Mouse (Mus musculus) embryo, embryonic 10 days (tissue): ENCODE measurements around the gene Nrl.

Experiments used
- DNase-seq: peaks from one replicate; pipeline ENCODE4 v3.0.0-alpha.2; 2015; ENCODE audit warnings: low spot score

The Nrl gene

GRCm38 (mm10) chr14:55527940-55528339, 3.2 kb upstream of the Nrl start:
- DNase-seq: peak; percentile 64

DNA sequence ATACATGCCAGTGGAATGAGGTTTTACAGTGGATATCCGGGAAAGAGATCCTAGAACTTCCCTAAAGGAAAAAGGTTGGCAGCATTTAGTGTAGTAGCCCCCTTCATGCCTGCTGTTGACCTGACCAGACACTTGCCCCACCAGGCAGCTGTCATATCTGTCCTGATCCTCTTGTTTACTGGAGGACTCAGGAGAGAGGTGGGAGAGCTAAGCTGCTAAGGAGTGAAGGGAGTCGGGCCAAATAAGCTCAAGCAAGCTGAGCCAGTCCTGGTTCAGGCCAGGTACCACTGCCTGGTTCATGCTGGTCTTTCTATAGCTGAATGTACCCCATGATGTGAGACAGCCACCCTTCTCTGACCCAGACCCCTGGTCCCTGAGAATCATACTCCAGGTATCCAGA, 1.9 kb upstream of the Nrl start:
- no peak for DNase-seq

DNA sequence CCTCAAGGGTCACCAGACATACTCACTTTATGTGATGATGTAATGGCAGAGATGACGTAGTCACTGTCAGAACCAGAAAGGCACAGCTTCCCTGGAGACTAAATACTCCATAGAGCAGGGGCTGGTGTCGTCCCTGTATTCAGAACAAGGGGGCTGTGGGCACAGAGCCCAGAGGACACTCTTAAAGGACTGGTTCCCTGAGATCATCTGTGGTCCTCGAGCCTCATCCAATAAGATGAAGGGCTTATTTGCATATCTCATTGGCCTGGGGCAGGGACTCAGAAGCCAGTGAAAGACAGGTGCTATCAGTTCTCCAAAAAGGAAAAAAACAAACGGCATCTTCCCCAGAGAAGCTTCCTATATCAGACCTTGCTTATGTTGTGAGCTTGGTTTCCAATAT, 719 bp downstream of the Nrl start:
- DNase-seq: no peak

- DNase-seq: peak; percentile 59
These were observed 4.1 kb downstream of the Nrl start for GRCm38 (mm10) chr14:55520451-55521361.

- no peak for DNase-seq
These were observed 5.2 kb downstream of the Nrl start for GRCm38 (mm10) chr14:55519604-55520003.

GRCm38 (mm10) chr14:55518897-55519296, 5.9 kb downstream of the Nrl start:
- DNase-seq: peak; percentile 76

GRCm38 (mm10) chr14:55515846-55516245, 8.9 kb downstream of the Nrl start:
- DNase-seq: no peak

DNA sequence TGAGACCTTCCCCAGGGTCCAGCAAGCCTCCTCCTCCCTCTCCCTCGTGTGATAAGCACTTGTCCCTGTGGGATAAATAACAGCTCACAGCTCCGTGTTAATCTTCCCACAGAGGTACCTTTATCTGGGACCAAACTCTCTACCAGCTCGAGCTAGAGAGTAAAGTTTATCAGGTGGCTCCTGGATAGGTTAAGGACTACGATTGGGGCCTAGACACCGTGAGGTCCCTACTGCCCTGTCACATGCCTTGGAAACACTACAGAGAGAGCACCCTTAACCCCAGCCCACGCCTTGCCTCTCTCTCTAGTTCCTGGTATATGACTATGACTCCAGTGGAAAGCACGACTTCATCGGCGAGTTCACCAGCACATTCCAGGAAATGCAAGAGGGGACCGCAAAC, 10.9 kb downstream of the Nrl start:
- DNase-seq: no peak

GRCm38 (mm10) chr14:55511037-55511436, 13.7 kb downstream of the Nrl start:
- DNase-seq: no peak

DNA sequence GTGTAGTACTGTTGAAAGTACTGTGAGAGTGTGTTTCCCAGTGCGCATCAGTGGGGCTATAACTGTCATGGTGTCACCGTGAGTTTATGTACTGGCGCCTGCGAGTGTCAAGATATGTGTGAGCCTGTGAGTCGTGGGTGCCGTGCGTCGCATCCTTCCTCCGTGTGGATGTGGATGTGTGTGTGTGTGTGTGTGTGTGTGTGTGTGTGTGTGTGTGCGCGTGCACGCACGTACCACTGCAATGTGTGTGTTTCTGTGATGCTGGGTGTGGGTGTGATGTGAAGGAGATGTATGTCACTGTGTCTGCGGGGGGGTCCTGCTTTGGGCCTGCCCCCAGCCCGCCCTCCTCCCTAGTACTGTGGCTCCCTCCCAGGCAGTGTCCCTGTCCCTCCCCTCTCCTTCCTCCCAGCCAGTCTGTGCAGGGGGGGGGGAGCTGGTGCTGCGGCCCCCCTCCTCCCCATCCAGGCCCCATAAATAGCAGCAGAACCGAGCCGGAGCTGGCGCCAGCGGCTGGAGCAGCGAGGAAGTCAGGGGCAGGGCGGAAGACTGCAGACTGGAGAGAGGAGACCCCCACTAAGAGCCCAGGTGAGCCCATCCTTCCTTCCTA, 14.6 kb downstream of the Nrl start, which contains the start of gene Cpne6:
Gene Cpne6 (plus strand): TSS at position 321 of the 607 bp plus-strand sequence.
- DNase-seq: no peak

- no peak for DNase-seq
These were observed 15.2 kb downstream of the Nrl start for GRCm38 (mm10) chr14:55509540-55509939.

DNA sequence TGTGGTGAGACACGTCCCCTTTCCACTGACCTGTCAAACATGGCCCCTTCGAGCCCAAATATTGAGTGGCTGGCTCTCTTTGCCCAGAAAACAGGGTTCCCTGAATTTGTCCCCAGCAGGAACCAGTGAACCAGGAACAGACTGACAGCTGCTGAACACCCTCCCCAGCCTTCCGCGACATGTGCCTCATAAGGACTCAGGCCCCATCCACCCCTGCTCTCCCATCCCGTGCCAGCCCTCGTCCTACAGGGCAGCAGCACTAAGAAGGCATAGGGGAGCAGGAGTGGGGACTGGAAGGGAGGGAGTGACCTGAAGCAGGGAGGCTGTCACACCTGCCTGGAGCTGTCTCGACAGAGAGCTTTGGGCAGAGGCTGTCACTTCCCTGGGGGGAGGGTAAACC, 17.0 kb downstream of the Nrl start:
- DNase-seq: no peak

- no peak for DNase-seq
These were observed 19.2 kb downstream of the Nrl start for GRCm38 (mm10) chr14:55505612-55506011.

- DNase-seq: peak; percentile 84
These were observed 27.3 kb downstream of the Nrl start for GRCm38 (mm10) chr14:55497449-55497821.

DNA sequence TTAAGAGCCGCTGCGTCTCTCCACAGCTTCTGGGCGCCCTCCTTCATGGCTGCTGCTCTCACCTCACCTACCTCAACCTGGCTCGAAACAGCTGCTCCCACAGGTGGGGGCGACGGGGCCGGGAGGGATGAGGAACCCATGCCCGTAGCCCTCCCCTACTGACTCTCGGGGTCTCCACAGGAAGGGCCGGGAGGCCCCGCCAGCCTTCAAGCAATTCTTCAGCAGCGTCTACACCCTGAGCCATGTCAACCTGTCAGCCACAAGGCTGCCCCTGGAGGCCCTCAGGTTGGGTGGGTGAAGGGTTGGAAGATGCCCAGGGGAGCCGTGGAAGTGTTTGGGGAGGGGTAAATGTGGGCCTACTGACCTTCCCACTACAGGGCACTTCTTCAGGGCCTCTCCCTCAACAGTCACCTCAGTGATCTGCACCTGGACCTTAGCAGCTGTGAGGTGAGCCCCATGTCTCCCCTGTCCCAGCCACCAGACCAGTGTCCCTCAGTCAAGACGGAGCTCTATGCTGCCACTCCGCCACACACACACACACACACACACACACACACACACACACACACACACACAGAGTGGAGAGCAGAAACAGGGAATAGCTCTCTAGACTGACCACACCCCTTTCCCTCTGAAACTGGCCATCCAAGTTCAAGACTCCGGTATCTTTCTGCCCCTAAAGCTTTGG, 27.9 kb downstream of the Nrl start:
- no peak for DNase-seq

GRCm38 (mm10) chr14:55495509-55496240, 29.1 kb downstream of the Nrl start:
- DNase-seq: no peak

- no peak for DNase-seq
These were observed 32.7 kb downstream of the Nrl start for GRCm38 (mm10) chr14:55492103-55492502.

- peak; percentile 79 for DNase-seq
These were observed 33.4 kb downstream of the Nrl start for GRCm38 (mm10) chr14:55491291-55491833.

DNA sequence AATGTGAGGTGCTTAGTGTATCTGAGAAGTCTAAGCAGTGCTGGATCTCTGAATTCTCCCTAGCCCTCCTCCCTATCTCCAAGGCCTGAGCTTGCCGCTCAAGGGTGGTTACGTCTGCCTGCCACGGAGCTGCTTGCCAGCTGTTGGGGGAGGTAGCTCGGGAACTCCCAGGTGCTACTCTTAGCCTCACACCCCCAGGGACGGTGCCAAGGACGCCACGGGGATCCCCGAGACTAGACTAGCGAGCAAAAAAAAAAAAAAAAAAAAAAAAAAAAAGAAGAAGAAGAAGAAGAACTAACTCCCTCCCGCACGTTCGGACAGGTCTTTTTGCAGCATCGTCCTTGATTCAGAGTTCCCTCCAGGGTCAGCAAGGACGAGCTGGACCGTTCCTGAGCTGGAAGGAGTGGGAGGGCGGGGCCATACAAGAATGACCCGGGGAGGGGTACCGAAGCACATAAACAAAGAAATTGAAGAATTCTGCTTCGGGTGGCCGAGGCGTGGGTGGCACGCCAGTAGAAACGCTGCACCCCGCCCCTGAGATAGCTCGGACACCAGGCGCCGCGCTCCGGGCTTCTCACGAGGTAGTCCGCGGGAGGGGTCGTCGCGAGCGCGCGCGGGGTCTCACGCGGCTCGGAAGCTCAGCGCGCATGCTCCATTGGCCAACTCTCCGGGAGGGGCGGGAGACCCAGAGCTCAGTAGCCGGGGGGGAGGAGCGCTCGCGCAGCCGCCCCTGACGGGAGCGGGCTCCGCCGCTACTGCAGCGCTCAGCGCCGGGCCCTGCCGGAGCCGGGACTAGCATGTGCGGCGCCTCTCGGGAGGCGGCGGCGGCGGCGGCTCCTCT, 34.2 kb downstream of the Nrl start, which contains the start of gene Carmil3:
Gene Carmil3 (plus strand): TSS at position 291 of the 841 bp plus-strand sequence.
- peak; percentile 74 for DNase-seq

- DNase-seq: no peak
These were observed 37.9 kb downstream of the Nrl start for GRCm38 (mm10) chr14:55486836-55487235.
